Mouse (Mus musculus): ENCODE measurements around the gene Rxfp3. TPM values are rescaled to one million over a fixed set of nuclear protein-coding genes. Genes with fewer than 3 reads are reported as not detected.
"Not testable (repeated sequence)": the region's sequence is repeated elsewhere in the genome, so short reads cannot be mapped to it uniquely, and the experiment has no call there.

Gene Rxfp3
- polyA plus RNA-seq, 1 experiment from 2014 or later = 0.74 TPM

DNA sequence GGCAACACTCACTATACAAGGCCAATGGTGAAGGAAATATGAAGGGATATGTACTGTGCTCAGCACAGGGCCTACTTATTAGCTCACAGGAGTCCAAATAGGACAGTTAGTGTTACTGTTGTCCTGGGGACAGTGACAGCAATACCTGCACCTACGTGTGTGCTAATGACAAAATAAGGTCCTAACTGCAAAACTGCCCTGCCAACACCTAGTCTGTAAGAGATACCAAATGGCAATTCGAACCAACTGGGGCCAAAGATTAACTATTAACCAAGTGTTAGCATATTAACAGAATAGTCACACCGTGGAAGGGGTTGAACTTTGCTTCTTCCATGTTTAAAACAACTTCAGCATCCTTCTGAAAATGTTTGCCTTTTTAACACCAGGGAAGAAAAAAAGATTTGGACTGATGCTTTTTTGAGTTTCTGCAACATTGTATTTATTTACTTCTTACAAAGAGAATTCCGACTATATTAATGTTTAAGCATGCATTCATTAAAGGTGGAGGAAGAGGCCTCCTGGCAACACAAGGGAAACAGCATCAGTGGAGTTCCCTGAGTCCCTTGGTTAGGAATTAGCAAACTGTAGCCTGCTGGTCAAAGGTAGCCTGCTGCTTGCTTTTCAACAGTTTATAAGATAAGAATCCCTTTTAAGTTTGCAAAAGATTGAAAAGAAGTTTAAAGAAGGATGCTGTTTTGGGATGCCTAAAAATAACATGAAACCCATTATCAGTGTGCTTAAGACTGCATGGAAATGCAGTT, 10.8 kb downstream of the Rxfp3 start:
- Histone ChIP-seq H3K4me3 (no peak overlapping the region), H3K27ac (no peak overlapping the region), H3K4me1 (no peaks in the 10 kb centered on the region), H3K36me3 (no peaks in the 10 kb centered on the region), H3K9me3 (no peaks in the 10 kb centered on the region), H3K9ac (no peak overlapping the region), H3K27me3 (0 out of 2 replicates have a peak, but pooled peaks cover 2% of the 10 kb centered on the region), H3K4me2 (no peak overlapping the region)
- ATAC-seq (ENCODE audit: insufficient number of reproducible peaks, low FRiP score, low TSS enrichment, low read depth) = no peak
- 71% methylated on average over 4 of the region's 4 CpGs for WGBS

DNA sequence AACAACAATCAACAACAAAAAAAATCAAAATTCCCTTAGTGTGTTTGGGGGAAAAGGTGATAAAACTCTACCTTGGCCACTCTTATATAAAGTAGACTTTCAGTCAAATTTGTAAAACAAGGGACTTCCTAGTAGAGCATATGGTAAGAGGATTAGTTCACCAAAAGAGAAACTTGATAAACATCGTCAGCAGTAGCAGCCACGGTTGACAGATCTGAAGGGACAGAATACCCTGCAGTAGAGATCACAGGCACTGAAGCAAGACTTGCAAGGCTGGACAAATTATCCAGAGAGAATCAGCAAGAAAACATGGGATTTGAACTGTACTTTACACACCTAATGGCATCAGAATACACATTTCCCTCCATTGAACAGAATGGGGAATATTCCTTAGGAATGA, 22.9 kb downstream of the Rxfp3 start:
- Histone ChIP-seq H3K9ac (no peak overlapping the region), H3K27ac (no peak overlapping the region), H3K36me3 (no peaks in the 10 kb centered on the region), H3K4me1 (no peaks in the 10 kb centered on the region), H3K27me3 (no peaks in the 10 kb centered on the region), H3K9me3 (no peaks in the 10 kb centered on the region), H3K4me2 (no peak overlapping the region), H3K4me3 (no peak overlapping the region)
- 61% methylated on average over 2 of the region's 2 CpGs for WGBS
- ATAC-seq (ENCODE audit: insufficient number of reproducible peaks, low FRiP score, low TSS enrichment, low read depth) = no peak

DNA sequence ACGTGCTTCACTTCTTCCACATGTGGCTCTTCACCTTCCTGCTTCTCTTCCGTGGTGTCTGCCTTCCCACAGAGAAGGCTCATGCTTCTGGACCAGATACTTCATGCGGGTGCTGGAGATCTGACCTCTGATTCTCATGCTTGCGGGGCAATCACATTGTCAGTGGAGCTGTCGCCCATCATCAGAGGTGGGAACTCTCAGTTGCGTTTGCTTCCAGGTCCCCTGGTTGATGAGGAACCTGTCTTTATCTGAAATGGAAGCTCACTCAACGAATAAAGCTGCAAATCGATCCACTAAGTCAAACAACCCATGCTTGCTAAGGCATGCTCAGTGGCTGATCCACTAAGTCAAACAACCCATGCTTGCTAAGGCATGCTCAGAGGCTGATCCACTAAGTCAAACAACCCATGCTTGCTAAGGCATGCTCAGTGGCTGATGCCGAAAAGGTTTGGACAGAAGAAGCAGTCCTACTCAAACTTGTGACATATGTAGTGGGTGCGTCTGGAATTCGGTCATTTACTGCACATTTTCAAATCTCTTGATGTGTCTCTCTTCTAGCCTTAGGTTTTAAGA, 26.7 kb downstream of the Rxfp3 start:
- Histone ChIP-seq H3K4me1 (no peaks in the 10 kb centered on the region), H3K4me3 (no peak overlapping the region), H3K27me3 (no peaks in the 10 kb centered on the region), H3K36me3 (no peaks in the 10 kb centered on the region), H3K9me3 (no peaks in the 10 kb centered on the region), H3K9ac (no peak overlapping the region), H3K27ac (no peak overlapping the region), H3K4me2 (no peak overlapping the region)
- ATAC-seq (ENCODE audit: insufficient number of reproducible peaks, low FRiP score, low TSS enrichment, low read depth) = no peak
- WGBS = 77% methylated on average over 11 of the region's 11 CpGs

DNA sequence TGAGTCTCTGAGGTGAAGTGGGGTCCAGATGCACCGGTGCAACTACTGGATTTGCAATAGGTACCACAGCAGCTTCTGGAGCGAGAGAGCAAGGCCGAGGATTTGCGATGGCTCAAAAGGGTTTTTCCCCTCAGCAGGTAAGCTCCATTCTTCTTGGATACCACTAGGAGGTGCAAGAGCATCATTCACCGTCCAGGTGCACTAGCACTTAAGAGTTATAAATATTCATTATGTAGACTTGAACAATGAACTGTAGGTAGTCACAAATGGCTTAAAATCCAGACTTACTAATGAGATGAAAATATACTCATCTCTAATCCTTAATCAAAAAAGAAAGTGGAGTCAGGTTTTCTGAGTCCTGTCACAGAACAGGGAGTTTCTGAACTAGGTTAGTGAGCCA, 29.0 kb downstream of the Rxfp3 start:
- Histone ChIP-seq H3K27me3 (no peaks in the 10 kb centered on the region), H3K9ac (no peak overlapping the region), H3K4me2 (no peak overlapping the region), H3K36me3 (no peaks in the 10 kb centered on the region), H3K9me3 (no peaks in the 10 kb centered on the region), H3K4me1 (no peaks in the 10 kb centered on the region), H3K27ac (no peak overlapping the region), H3K4me3 (no peak overlapping the region)
- WGBS = 23% methylated on average over 5 of the region's 5 CpGs
- no peak for ATAC-seq (ENCODE audit: insufficient number of reproducible peaks, low FRiP score, low TSS enrichment, low read depth)

DNA sequence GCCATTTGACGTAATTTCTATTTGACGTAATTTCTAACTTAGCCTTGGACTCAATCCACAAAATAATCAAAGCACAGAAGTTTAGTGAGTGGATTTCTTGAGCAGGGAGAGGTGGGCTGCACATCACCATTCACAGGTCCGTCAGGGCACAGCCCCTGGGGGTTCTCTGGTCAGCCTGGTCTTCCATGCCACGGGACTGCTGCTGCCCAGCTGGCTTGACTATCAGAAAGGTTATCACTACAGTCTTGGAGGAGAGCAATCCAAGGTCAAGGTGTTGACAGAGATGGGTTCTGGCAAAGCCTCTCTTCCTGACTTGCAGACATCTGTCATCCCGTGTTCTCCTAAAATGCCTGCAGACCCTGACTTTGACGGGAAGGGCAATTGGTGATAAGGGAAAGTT, 33.1 kb downstream of the Rxfp3 start:
- H3K4me2 ChIP-seq = no peak overlapping the region
- H3K9ac ChIP-seq = no peak overlapping the region
- H3K27me3 ChIP-seq = no peaks in the 10 kb centered on the region
- no peak overlapping the region for H3K4me3 ChIP-seq
- WGBS = 75% methylated on average over 6 of the region's 6 CpGs
- no peak overlapping the region for H3K27ac ChIP-seq
- no peaks in the 10 kb centered on the region for H3K9me3 ChIP-seq
- H3K4me1 ChIP-seq = no peaks in the 10 kb centered on the region
- no peaks in the 10 kb centered on the region for H3K36me3 ChIP-seq
- ATAC-seq (ENCODE audit: insufficient number of reproducible peaks, low FRiP score, low TSS enrichment, low read depth) = no peak

DNA sequence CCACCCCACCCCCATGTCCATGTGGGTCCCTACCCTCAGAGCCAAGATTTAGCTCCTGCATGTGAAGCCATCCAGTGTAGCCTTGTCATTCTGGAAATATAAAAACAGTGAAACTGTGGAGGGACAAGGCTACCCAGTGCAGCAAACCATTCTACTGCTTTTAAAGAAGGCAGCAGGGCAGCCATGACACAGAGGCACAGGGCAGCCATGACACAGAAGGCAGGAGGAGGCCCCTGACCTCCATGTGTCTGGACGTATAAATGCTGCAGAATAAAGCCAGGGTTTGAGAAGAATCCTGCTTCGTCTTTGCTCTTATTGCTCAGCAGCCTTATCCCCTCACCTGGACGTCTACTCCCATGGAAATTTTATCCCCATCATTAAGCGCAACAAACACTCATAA, 34.0 kb downstream of the Rxfp3 start:
- H3K4me1 ChIP-seq = no peaks in the 10 kb centered on the region
- H3K27ac ChIP-seq = no peak overlapping the region
- no peaks in the 10 kb centered on the region for H3K9me3 ChIP-seq
- no peak overlapping the region for H3K4me2 ChIP-seq
- no peaks in the 10 kb centered on the region for H3K27me3 ChIP-seq
- no peak overlapping the region for H3K9ac ChIP-seq
- no peak for ATAC-seq (ENCODE audit: insufficient number of reproducible peaks, low FRiP score, low TSS enrichment, low read depth)
- H3K4me3 ChIP-seq = no peak overlapping the region
- WGBS = 73% methylated on average over 4 of the region's 4 CpGs
- H3K36me3 ChIP-seq = no peaks in the 10 kb centered on the region

DNA sequence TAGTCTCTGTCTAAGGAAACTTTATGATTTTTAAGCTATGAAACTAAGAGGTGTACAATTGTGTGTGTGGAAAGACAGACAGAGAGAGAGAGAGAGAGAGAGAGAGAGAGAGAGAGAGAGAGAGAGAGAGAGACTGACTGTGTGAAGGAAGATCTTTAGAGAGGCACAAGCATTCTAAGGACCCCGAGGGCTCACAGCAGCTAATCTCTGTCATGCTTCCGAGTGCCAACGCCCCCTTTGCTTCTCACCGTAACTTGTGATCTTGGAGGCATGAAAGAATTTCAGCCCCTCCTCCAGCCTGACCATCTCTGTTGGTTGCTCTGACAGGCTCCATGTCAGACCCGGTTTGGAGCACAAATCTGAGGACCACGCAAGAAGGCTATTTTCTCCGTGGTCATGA, 37.4 kb downstream of the Rxfp3 start, which contains the start of gene Slc45a2:
Slc45a2 (plus strand) TSS at position 301 of the 400 bp plus-strand sequence.
- Histone ChIP-seq H3K4me2 (no peak within 1 kb of the TSS), H3K9ac (no peak within 1 kb of the TSS), H3K4me1 (no peaks in the 10 kb centered on the region), H3K36me3 (0 out of 2 replicates have a peak, but pooled peaks cover 5% of the 10 kb centered on the region), H3K27me3 (no peaks in the 10 kb centered on the region), H3K9me3 (no peaks in the 10 kb centered on the region), H3K4me3 (no peak within 1 kb of the TSS), H3K27ac (no peak within 1 kb of the TSS)
- 63% methylated on average over 7 of the region's 7 CpGs for WGBS
- ATAC-seq (ENCODE audit: insufficient number of reproducible peaks, low FRiP score, low TSS enrichment, low read depth) = no peak

DNA sequence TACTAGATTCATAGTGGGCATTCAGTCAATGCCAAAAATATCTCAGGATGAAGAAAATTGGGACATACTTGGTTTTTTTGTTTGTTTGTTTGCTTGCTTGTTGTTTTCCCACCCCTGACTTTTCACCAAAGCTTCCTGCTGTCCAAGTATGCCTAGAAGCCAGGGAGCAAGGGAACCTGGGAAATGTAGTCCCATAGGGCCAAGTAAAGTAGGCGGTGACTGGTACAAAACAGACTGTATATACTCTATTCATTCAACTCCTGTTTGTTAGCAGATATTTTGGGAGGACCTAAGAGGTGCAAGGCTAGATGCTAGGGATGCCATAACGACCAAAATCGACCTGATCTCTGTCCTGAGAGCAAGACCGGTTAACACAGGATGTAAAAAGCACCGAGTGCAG, 38.0 kb downstream of the Rxfp3 start:
- no peaks in the 10 kb centered on the region for H3K27me3 ChIP-seq
- 49% methylated on average over 5 of the region's 5 CpGs for WGBS
- peaks cover 10% of the 10 kb centered on the region; the same call in 1 of the 2 replicates for H3K36me3 ChIP-seq
- ATAC-seq (ENCODE audit: insufficient number of reproducible peaks, low FRiP score, low TSS enrichment, low read depth) = no peak
- no peak overlapping the region for H3K4me2 ChIP-seq
- no peak overlapping the region for H3K27ac ChIP-seq
- H3K4me1 ChIP-seq = no peaks in the 10 kb centered on the region
- H3K9me3 ChIP-seq = no peaks in the 10 kb centered on the region
- no peak overlapping the region for H3K4me3 ChIP-seq
- no peak overlapping the region for H3K9ac ChIP-seq

DNA sequence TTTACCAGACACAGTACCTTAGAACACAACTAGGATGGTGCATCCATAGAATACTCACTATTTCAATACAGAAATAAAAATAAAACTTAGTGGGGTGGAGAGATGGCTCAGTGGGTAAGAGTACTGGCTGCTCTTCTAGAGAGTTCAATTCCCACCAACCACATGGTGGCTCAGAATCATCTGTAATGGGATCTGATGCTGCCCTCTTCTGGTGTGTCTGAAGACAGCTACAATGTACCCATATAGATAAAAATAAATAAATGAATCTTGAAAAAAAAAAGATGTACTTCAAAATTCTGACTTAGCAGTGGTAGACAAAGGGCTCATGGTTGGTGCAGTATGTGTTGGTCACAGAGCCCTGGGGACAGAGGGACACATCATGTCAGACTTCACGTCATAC, 46.2 kb downstream of the Rxfp3 start:
- Histone ChIP-seq H3K36me3 (peaks cover 41% of the 10 kb centered on the region), H3K4me3 (no peak overlapping the region), H3K27ac (no peak overlapping the region), H3K27me3 (no peaks in the 10 kb centered on the region), H3K4me1 (no peaks in the 10 kb centered on the region), H3K9me3 (no peaks in the 10 kb centered on the region), H3K4me2 (no peak overlapping the region), H3K9ac (no peak overlapping the region)
- ATAC-seq (ENCODE audit: insufficient number of reproducible peaks, low FRiP score, low TSS enrichment, low read depth) = no peak
- WGBS = 93% methylated on average over 1 of the region's 1 CpGs

DNA sequence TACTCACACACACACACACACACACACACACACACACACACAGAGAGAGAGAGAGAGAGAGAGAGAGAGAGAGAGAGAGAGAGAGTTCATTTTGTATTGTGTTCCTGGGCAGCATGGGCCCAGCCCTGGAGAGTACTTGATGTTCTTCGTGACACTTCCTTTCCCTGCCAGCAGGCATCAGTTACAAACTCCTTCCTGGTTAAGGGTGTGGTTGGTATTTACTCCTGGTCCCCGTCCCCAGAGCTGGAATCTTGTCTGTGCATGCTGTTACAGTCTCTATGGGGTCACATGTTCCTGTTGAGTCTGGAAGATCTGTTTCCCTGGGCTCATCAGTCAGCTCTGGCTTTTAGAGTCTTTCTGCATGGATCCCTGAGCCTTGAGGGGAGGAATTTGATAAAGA, 47.4 kb downstream of the Rxfp3 start:
- WGBS = 35% methylated on average over 2 of the region's 2 CpGs

DNA sequence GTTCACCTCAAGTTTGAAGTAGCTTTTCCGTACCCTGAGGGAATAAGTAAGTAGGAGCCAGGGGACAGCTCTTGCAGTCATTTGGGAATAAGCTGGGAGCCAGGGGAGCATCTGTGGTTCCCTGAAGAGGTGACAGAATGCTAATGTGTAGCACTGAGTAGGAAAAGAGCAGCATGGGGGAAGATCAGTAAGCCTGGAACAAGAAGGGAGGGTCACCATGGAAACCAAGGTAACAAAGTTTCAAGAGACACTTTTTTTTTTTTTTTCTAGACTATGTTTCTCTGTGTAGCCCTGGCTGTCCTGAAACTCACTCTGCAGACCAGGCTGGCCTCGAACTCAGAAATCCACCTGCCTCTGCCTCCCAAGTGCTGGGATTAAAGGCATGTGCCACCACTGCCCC, 51.3 kb downstream of the Rxfp3 start:
- not testable (repeated sequence) for H3K4me1 ChIP-seq; H3K9ac ChIP-seq; ATAC-seq (ENCODE audit: insufficient number of reproducible peaks, low FRiP score, low TSS enrichment, low read depth); H3K4me2 ChIP-seq; H3K27ac ChIP-seq; H3K4me3 ChIP-seq; H3K27me3 ChIP-seq; H3K9me3 ChIP-seq
- 80% methylated on average over 2 of the region's 2 CpGs for WGBS
- peaks cover 40% of the 10 kb centered on the region for H3K36me3 ChIP-seq

More for the DNA sequence above, 47.4 kb downstream of the Rxfp3 start:
- Histone ChIP-seq H3K4me3 (no peak overlapping the region), H3K9me3 (no peaks in the 10 kb centered on the region), H3K4me2 (no peak overlapping the region), H3K36me3 (peaks cover 41% of the 10 kb centered on the region), H3K27ac (no peak overlapping the region), H3K4me1 (no peaks in the 10 kb centered on the region), H3K27me3 (no peaks in the 10 kb centered on the region), H3K9ac (no peak overlapping the region)
- ATAC-seq (ENCODE audit: insufficient number of reproducible peaks, low FRiP score, low TSS enrichment, low read depth) = no peak

DNA sequence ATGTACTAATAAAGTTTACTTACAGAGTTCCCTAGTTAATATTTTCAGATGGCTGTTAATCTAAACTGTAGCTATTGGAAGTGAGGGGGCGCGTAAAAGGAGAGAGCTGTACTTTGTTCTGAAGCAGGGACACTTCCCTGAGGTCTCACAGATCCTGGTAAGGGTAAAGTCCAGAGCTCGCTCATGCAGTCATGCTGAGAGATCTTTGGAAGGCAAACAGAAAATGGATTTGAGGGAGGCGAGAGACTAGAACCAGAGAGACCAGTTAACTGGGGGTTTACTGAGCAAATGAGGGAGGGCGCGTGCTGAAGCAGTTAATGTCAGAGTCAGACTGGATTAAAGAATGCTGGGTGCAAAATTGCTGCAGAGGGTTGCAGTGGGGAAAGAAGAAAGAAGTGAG, 52.0 kb downstream of the Rxfp3 start:
- Histone ChIP-seq H3K9me3 (no peaks in the 10 kb centered on the region), H3K27me3 (no peaks in the 10 kb centered on the region), H3K4me2 (no peak overlapping the region), H3K27ac (no peak overlapping the region), H3K9ac (no peak overlapping the region), H3K4me3 (no peak overlapping the region), H3K36me3 (peaks cover 40% of the 10 kb centered on the region), H3K4me1 (peaks cover 10% of the 10 kb centered on the region)
- no peak for ATAC-seq (ENCODE audit: insufficient number of reproducible peaks, low FRiP score, low TSS enrichment, low read depth)
- 81% methylated on average over 6 of the region's 6 CpGs for WGBS
